Mouse (Mus musculus): ENCODE measurements at regions not wholly inside any gene's neighbourhood (a gene's known extent, or its start where the extent isn't known, plus 50 kb on each side); places are given as distances from the start of the nearest gene placed in this dataset.
A peak's percentile ranks its signal among the peaks of the same experiment; 100 is the strongest.

GRCm38 (mm10) chr1:16809370-16810150 lies 716.4 kb upstream of the 4930444P10Rik start:
- no peaks in the 10 kb centered on the region for H3K36me3 ChIP-seq (ENCODE audit: control insufficient read depth, insufficient read depth, low read length)
- no peaks in the 10 kb centered on the region for H3K9me3 ChIP-seq (replicated peaks; ENCODE audit: control insufficient read depth, low read length)
- H3K27ac ChIP-seq (ENCODE audit: low read length), result no peak overlapping the region
- no peaks in the 10 kb centered on the region for H3K27me3 ChIP-seq (ENCODE audit: control insufficient read depth, insufficient read depth, low read length)
- no peak overlapping the region for H3K4me3 ChIP-seq (replicated peaks; ENCODE audit: low read length)
- ATAC-seq (ENCODE audit: insufficient read depth, low FRiP score), result no peak
- H3K4me2 ChIP-seq (ENCODE audit: low read depth, low read length), result no peak overlapping the region
- no peak overlapping the region for H3K9ac ChIP-seq (ENCODE audit: low read length)
- H3K4me1 ChIP-seq (ENCODE audit: control insufficient read depth, insufficient read depth, low read length), result no peaks in the 10 kb centered on the region
- WGBS, result 91% methylated on average over 10 of the region's 10 CpGs

- no peaks in the 10 kb centered on the region for H3K27me3 ChIP-seq (ENCODE audit: control insufficient read depth, insufficient read depth, low read length)
- no peak overlapping the region for H3K4me2 ChIP-seq (ENCODE audit: low read depth, low read length)
- no peaks in the 10 kb centered on the region for H3K4me1 ChIP-seq (ENCODE audit: control insufficient read depth, insufficient read depth, low read length)
- no peaks in the 10 kb centered on the region for H3K9me3 ChIP-seq (replicated peaks; ENCODE audit: control insufficient read depth, low read length)
- no peak overlapping the region for H3K9ac ChIP-seq (ENCODE audit: low read length)
- H3K27ac ChIP-seq (ENCODE audit: low read length), result no peak overlapping the region
- ATAC-seq (ENCODE audit: insufficient read depth, low FRiP score), result peak; percentile 40
- no peak overlapping the region for H3K4me3 ChIP-seq (replicated peaks; ENCODE audit: low read length)
- no peaks in the 10 kb centered on the region for H3K36me3 ChIP-seq (ENCODE audit: control insufficient read depth, insufficient read depth, low read length)
- 73% methylated on average over 6 of the region's 6 CpGs for whole genome bisulfite sequencing
Measured at GRCm38 (mm10) chr1:16798292-16798691, 705.2 kb upstream of the 4930444P10Rik start.

GRCm38 (mm10) chr1:16796449-16796848 lies 703.3 kb upstream of the 4930444P10Rik start:
- Histone ChIP-seq H3K27ac (ENCODE audit: low read length) (no peak overlapping the region), H3K4me2 (ENCODE audit: low read depth, low read length) (no peak overlapping the region), H3K36me3 (ENCODE audit: control insufficient read depth, insufficient read depth, low read length) (no peaks in the 10 kb centered on the region), H3K27me3 (ENCODE audit: control insufficient read depth, insufficient read depth, low read length) (no peaks in the 10 kb centered on the region), H3K4me1 (ENCODE audit: control insufficient read depth, insufficient read depth, low read length) (no peaks in the 10 kb centered on the region), H3K4me3 (replicated peaks; ENCODE audit: low read length) (no peak overlapping the region), H3K9ac (ENCODE audit: low read length) (no peak overlapping the region), H3K9me3 (replicated peaks; ENCODE audit: control insufficient read depth, low read length) (no peaks in the 10 kb centered on the region)
- no peak for ATAC-seq (ENCODE audit: insufficient read depth, low FRiP score)
- 64% methylated on average over 1 of the region's 1 CpGs for WGBS

- Histone ChIP-seq H3K4me3 (replicated peaks; ENCODE audit: low read length) (no peak overlapping the region), H3K27ac (ENCODE audit: low read length) (no peak overlapping the region), H3K9me3 (replicated peaks; ENCODE audit: control insufficient read depth, low read length) (no peaks in the 10 kb centered on the region), H3K4me1 (ENCODE audit: control insufficient read depth, insufficient read depth, low read length) (no peaks in the 10 kb centered on the region), H3K36me3 (ENCODE audit: control insufficient read depth, insufficient read depth, low read length) (no peaks in the 10 kb centered on the region), H3K4me2 (ENCODE audit: low read depth, low read length) (no peak overlapping the region), H3K9ac (ENCODE audit: low read length) (no peak overlapping the region), H3K27me3 (ENCODE audit: control insufficient read depth, insufficient read depth, low read length) (no peaks in the 10 kb centered on the region)
- ATAC-seq (ENCODE audit: insufficient read depth, low FRiP score), result no peak
- WGBS, result 80% methylated on average over 4 of the region's 4 CpGs
Measured at GRCm38 (mm10) chr1:16790733-16791309, 697.7 kb upstream of the 4930444P10Rik start.

GRCm38 (mm10) chr1:16779791-16780190 lies 686.7 kb upstream of the 4930444P10Rik start:
- H3K27ac ChIP-seq (ENCODE audit: low read length), result no peak overlapping the region
- no peaks in the 10 kb centered on the region for H3K4me1 ChIP-seq (ENCODE audit: control insufficient read depth, insufficient read depth, low read length)
- H3K9me3 ChIP-seq (replicated peaks; ENCODE audit: control insufficient read depth, low read length), result no peaks in the 10 kb centered on the region
- WGBS, result 62% methylated on average over 1 of the region's 1 CpGs
- H3K9ac ChIP-seq (ENCODE audit: low read length), result no peak overlapping the region
- H3K27me3 ChIP-seq (ENCODE audit: control insufficient read depth, insufficient read depth, low read length), result no peaks in the 10 kb centered on the region
- no peak overlapping the region for H3K4me2 ChIP-seq (ENCODE audit: low read depth, low read length)
- no peak overlapping the region for H3K4me3 ChIP-seq (replicated peaks; ENCODE audit: low read length)
- no peaks in the 10 kb centered on the region for H3K36me3 ChIP-seq (ENCODE audit: control insufficient read depth, insufficient read depth, low read length)
- no peak for ATAC-seq (ENCODE audit: insufficient read depth, low FRiP score)

GRCm38 (mm10) chr1:16760951-16761350 lies 667.8 kb upstream of the 4930444P10Rik start:
- Histone ChIP-seq H3K4me3 (replicated peaks; ENCODE audit: low read length) (no peak overlapping the region), H3K27me3 (ENCODE audit: control insufficient read depth, insufficient read depth, low read length) (no peaks in the 10 kb centered on the region), H3K36me3 (ENCODE audit: control insufficient read depth, insufficient read depth, low read length) (no peaks in the 10 kb centered on the region), H3K9ac (ENCODE audit: low read length) (no peak overlapping the region), H3K9me3 (replicated peaks; ENCODE audit: control insufficient read depth, low read length) (no peaks in the 10 kb centered on the region), H3K4me2 (ENCODE audit: low read depth, low read length) (no peak overlapping the region), H3K27ac (ENCODE audit: low read length) (no peak overlapping the region), H3K4me1 (ENCODE audit: control insufficient read depth, insufficient read depth, low read length) (no peaks in the 10 kb centered on the region)
- WGBS, result 77% methylated on average over 1 of the region's 1 CpGs
- ATAC-seq (ENCODE audit: insufficient read depth, low FRiP score), result no peak

All from stomach, embryonic 16.5 days (tissue).